Mouse (Mus musculus): Measurements from ENCODE around the gene Prrc2b. TPM values are rescaled to one million over a fixed set of nuclear protein-coding genes. Genes with fewer than 3 reads are reported as not detected.

The Prrc2b gene
- polyA plus RNA-seq, 1 experiment from 2014 or later: 49.7 TPM

GRCm38 (mm10) chr2:32252658-32253057 lies 101.8 kb downstream of the Prrc2b start:
- Histone ChIP-seq H3K9ac (ENCODE audit: low read depth, low read length) (no peak overlapping the region), H3K9me3 (ENCODE audit: control insufficient read depth, low read length) (no peaks in the 10 kb centered on the region), H3K36me3 (ENCODE audit: control insufficient read depth, insufficient read depth, low read length) (peaks cover 42% of the 10 kb centered on the region), H3K4me3 (ENCODE audit: low read length) (no peak overlapping the region), H3K4me2 (ENCODE audit: low read length) (no peak overlapping the region), H3K4me1 (ENCODE audit: control insufficient read depth, insufficient read depth, low read depth, low read length) (no peaks in the 10 kb centered on the region), H3K27ac (ENCODE audit: low read depth, low read length) (no peak overlapping the region), H3K27me3 (replicated peaks; ENCODE audit: control insufficient read depth, insufficient read depth, low read length) (no peaks in the 10 kb centered on the region)
- ATAC-seq: no peak
- WGBS: 90% methylated on average over 5 of the region's 5 CpGs

DNA sequence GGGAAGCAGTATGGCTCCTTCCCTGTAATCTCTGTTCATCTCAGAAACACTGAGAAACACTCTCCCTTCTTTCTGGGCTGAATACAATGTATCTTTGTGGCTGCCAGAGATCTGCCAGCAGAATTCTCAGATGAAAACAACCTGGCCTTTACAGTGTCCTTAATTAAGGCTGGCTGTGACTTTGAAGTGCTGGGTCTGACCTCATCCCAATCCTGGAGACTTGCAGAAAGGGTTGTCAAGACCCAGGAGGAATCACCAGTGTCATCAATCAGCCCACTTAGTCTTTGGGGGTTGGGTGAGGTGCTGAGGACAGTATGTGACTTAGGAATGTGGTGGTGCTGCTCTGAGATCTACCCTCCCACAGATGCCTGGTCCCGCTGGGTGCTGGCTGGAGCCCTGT lies 102.5 kb downstream of the Prrc2b start:
- 0 out of 2 replicates have a peak, but pooled peaks have one; percentile 37 for ATAC-seq
- Histone ChIP-seq H3K9ac (ENCODE audit: low read depth, low read length) (no peak overlapping the region), H3K36me3 (ENCODE audit: control insufficient read depth, insufficient read depth, low read length) (peaks cover 46% of the 10 kb centered on the region), H3K9me3 (ENCODE audit: control insufficient read depth, low read length) (no peaks in the 10 kb centered on the region), H3K4me3 (ENCODE audit: low read length) (no peak overlapping the region), H3K27ac (ENCODE audit: low read depth, low read length) (no peak overlapping the region), H3K4me1 (ENCODE audit: control insufficient read depth, insufficient read depth, low read depth, low read length) (no peaks in the 10 kb centered on the region), H3K27me3 (replicated peaks; ENCODE audit: control insufficient read depth, insufficient read depth, low read length) (no peaks in the 10 kb centered on the region), H3K4me2 (ENCODE audit: low read length) (no peak overlapping the region)
- WGBS: 100% methylated on average over 1 of the region's 1 CpGs

GRCm38 (mm10) chr2:32254563-32254962 lies 103.7 kb downstream of the Prrc2b start:
- Histone ChIP-seq H3K27ac (ENCODE audit: low read depth, low read length) (no peak overlapping the region), H3K4me2 (ENCODE audit: low read length) (no peak overlapping the region), H3K27me3 (replicated peaks; ENCODE audit: control insufficient read depth, insufficient read depth, low read length) (no peaks in the 10 kb centered on the region), H3K36me3 (ENCODE audit: control insufficient read depth, insufficient read depth, low read length) (peaks cover 43% of the 10 kb centered on the region), H3K4me3 (ENCODE audit: low read length) (no peak overlapping the region), H3K9me3 (ENCODE audit: control insufficient read depth, low read length) (no peaks in the 10 kb centered on the region), H3K9ac (ENCODE audit: low read depth, low read length) (no peak overlapping the region), H3K4me1 (ENCODE audit: control insufficient read depth, insufficient read depth, low read depth, low read length) (peaks cover 8% of the 10 kb centered on the region)
- WGBS: 93% methylated on average over 5 of the region's 5 CpGs
- no peak for ATAC-seq

DNA sequence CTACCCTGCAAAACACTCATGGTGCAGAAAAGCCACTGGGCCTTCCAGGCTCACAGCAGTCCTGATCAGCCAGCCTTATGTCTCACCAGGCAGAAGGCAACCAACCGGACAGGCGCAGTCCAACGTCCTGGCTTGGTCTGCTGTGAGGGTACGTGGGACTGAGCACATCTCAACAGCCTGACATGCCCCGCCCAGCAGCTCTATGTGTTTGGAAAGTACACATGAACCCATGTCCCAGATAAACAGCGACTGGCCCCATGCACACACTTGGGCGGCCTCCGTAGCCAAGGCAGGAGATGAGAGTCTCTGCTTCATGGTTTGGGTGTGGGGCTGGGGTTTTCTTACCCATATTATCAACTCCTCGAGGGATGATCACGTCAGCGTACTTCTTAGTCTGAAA lies 105.4 kb downstream of the Prrc2b start:
- H3K4me2 ChIP-seq (ENCODE audit: low read length): no peak overlapping the region
- ATAC-seq: no peak
- H3K36me3 ChIP-seq (ENCODE audit: control insufficient read depth, insufficient read depth, low read length): peaks cover 37% of the 10 kb centered on the region
- H3K9me3 ChIP-seq (ENCODE audit: control insufficient read depth, low read length): no peaks in the 10 kb centered on the region
- H3K4me1 ChIP-seq (ENCODE audit: control insufficient read depth, insufficient read depth, low read depth, low read length): peaks cover 12% of the 10 kb centered on the region
- H3K9ac ChIP-seq (ENCODE audit: low read depth, low read length): no peak overlapping the region
- H3K4me3 ChIP-seq (ENCODE audit: low read length): no peak overlapping the region
- WGBS: 92% methylated on average over 11 of the region's 11 CpGs
- H3K27ac ChIP-seq (ENCODE audit: low read depth, low read length): no peak overlapping the region
- H3K27me3 ChIP-seq (replicated peaks; ENCODE audit: control insufficient read depth, insufficient read depth, low read length): no peaks in the 10 kb centered on the region

- peak overlapping the region; percentile 89 for H3K9ac ChIP-seq (ENCODE audit: low read depth, low read length)
- H3K4me3 ChIP-seq (ENCODE audit: low read length): peak overlapping the region; percentile 95
- H3K36me3 ChIP-seq (ENCODE audit: control insufficient read depth, insufficient read depth, low read length): peaks cover 24% of the 10 kb centered on the region
- WGBS: 69% methylated on average over 6 of the region's 6 CpGs
- no peaks in the 10 kb centered on the region for H3K27me3 ChIP-seq (replicated peaks; ENCODE audit: control insufficient read depth, insufficient read depth, low read length)
- ATAC-seq: no peak
- no peaks in the 10 kb centered on the region for H3K9me3 ChIP-seq (ENCODE audit: control insufficient read depth, low read length)
- no peak overlapping the region for H3K27ac ChIP-seq (ENCODE audit: low read depth, low read length)
- H3K4me1 ChIP-seq (ENCODE audit: control insufficient read depth, insufficient read depth, low read depth, low read length): peaks cover 12% of the 10 kb centered on the region
- H3K4me2 ChIP-seq (ENCODE audit: low read length): peak overlapping the region; percentile 79
These were observed 108.1 kb downstream of the Prrc2b start for GRCm38 (mm10) chr2:32258887-32259533.

GRCm38 (mm10) chr2:32259657-32260417 lies 109.0 kb downstream of the Prrc2b start, which contains the start of gene Uck1:
TSS of gene Uck1 (minus strand) at chr2:32260159.
- ATAC-seq: peak; percentile 95
- WGBS: 1% methylated on average over 47 of the region's 59 CpGs
- Histone ChIP-seq H3K9ac (ENCODE audit: low read depth, low read length) (peak within 1 kb of the TSS; percentile 89), H3K27ac (ENCODE audit: low read depth, low read length) (peak within 1 kb of the TSS; percentile 72), H3K36me3 (ENCODE audit: control insufficient read depth, insufficient read depth, low read length) (peaks cover 16% of the 10 kb centered on the region), H3K4me3 (ENCODE audit: low read length) (peak within 1 kb of the TSS; percentile 95), H3K4me2 (ENCODE audit: low read length) (peak within 1 kb of the TSS; percentile 79), H3K4me1 (ENCODE audit: control insufficient read depth, insufficient read depth, low read depth, low read length) (peaks cover 12% of the 10 kb centered on the region), H3K9me3 (ENCODE audit: control insufficient read depth, low read length) (no peaks in the 10 kb centered on the region), H3K27me3 (replicated peaks; ENCODE audit: control insufficient read depth, insufficient read depth, low read length) (no peaks in the 10 kb centered on the region)

DNA sequence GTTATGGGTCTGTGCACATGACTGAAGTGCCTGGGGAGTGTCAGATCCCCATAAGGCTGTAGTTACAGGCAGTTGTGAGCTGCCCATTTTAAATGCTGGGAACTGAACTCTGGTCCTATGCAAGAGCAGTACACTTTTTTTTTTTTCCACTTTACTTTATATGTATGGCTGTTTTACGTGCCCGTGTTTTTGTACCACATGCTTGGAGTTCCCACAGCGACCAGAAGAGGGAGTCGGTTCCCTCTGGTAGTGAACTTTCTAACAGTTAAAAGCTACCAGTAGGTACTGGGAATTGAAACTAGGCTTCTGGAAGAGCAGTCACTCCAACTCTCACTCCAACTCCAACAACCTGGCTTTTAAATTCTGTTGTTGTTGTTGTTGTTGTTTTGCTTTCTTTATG lies 109.8 kb downstream of the Prrc2b start:
- ATAC-seq: no peak
- Histone ChIP-seq H3K4me2 (ENCODE audit: low read length) (peak overlapping the region; percentile 79; the same call in 1 of the 2 replicates), H3K4me3 (ENCODE audit: low read length) (no peak overlapping the region; the same call in 1 of the 2 replicates)

GRCm38 (mm10) chr2:32275823-32276222 lies 124.9 kb downstream of the Prrc2b start:
- 77% methylated on average over 3 of the region's 3 CpGs for WGBS

More for the DNA sequence above, 109.8 kb downstream of the Prrc2b start:
- H3K4me1 ChIP-seq (ENCODE audit: control insufficient read depth, insufficient read depth, low read depth, low read length): peaks cover 12% of the 10 kb centered on the region
- WGBS: 29% methylated on average over 4 of the region's 4 CpGs
- H3K36me3 ChIP-seq (ENCODE audit: control insufficient read depth, insufficient read depth, low read length): peaks cover 16% of the 10 kb centered on the region
- H3K27me3 ChIP-seq (replicated peaks; ENCODE audit: control insufficient read depth, insufficient read depth, low read length): no peaks in the 10 kb centered on the region
- H3K9me3 ChIP-seq (ENCODE audit: control insufficient read depth, low read length): no peaks in the 10 kb centered on the region
- H3K9ac ChIP-seq (ENCODE audit: low read depth, low read length): no peak overlapping the region
- H3K27ac ChIP-seq (ENCODE audit: low read depth, low read length): no peak overlapping the region

DNA sequence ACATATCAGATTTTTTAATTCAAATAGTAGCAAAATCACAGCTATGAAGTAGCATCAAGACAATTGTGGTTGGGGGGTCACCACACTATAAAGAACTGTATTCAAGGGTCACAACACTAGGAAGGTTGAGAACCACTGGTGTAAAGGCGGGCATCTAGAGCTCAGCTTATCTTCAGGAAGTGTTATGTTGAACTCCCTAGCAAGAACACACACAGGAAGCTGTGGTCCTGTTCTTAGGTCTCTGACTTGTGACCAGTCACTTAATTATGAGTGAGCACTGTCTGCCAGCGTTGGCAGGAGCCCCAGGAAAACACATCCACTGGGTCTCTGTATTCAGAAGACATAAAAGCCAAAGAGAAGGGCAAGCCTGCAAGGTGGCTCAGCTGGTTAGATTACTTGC lies 131.4 kb downstream of the Prrc2b start:
- Histone ChIP-seq H3K9ac (ENCODE audit: low read depth, low read length) (no peak overlapping the region), H3K4me3 (ENCODE audit: low read length) (no peak overlapping the region), H3K36me3 (ENCODE audit: control insufficient read depth, insufficient read depth, low read length) (peaks cover 34% of the 10 kb centered on the region), H3K4me2 (ENCODE audit: low read length) (no peak overlapping the region), H3K27ac (ENCODE audit: low read depth, low read length) (no peak overlapping the region), H3K4me1 (ENCODE audit: control insufficient read depth, insufficient read depth, low read depth, low read length) (peaks cover 8% of the 10 kb centered on the region), H3K9me3 (ENCODE audit: control insufficient read depth, low read length) (no peaks in the 10 kb centered on the region), H3K27me3 (replicated peaks; ENCODE audit: control insufficient read depth, insufficient read depth, low read length) (no peaks in the 10 kb centered on the region)
- no peak for ATAC-seq
- 100% methylated on average over 2 of the region's 2 CpGs for WGBS

More at GRCm38 (mm10) chr2:32275823-32276222, 124.9 kb downstream of the Prrc2b start:
- Histone ChIP-seq H3K4me2 (ENCODE audit: low read length) (no peak overlapping the region), H3K27ac (ENCODE audit: low read depth, low read length) (no peak overlapping the region), H3K4me1 (ENCODE audit: control insufficient read depth, insufficient read depth, low read depth, low read length) (no peaks in the 10 kb centered on the region), H3K9ac (ENCODE audit: low read depth, low read length) (no peak overlapping the region), H3K9me3 (ENCODE audit: control insufficient read depth, low read length) (no peaks in the 10 kb centered on the region), H3K4me3 (ENCODE audit: low read length) (no peak overlapping the region), H3K27me3 (replicated peaks; ENCODE audit: control insufficient read depth, insufficient read depth, low read length) (no peaks in the 10 kb centered on the region), H3K36me3 (ENCODE audit: control insufficient read depth, insufficient read depth, low read length) (peaks cover 24% of the 10 kb centered on the region)
- no peak for ATAC-seq
